Mouse (Mus musculus): Measurements from ENCODE around the gene Hist2h2ab. TPM values are rescaled to one million over a fixed set of nuclear protein-coding genes. Genes with fewer than 3 reads are reported as not detected.
"Not testable (repeated sequence)": the region's sequence is repeated elsewhere in the genome, so short reads cannot be mapped to it uniquely, and the experiment has no call there.

The Hist2h2ab gene
- total RNA-seq, 2 experiments from 2014 or later: 16.5 to 17.3 TPM

DNA sequence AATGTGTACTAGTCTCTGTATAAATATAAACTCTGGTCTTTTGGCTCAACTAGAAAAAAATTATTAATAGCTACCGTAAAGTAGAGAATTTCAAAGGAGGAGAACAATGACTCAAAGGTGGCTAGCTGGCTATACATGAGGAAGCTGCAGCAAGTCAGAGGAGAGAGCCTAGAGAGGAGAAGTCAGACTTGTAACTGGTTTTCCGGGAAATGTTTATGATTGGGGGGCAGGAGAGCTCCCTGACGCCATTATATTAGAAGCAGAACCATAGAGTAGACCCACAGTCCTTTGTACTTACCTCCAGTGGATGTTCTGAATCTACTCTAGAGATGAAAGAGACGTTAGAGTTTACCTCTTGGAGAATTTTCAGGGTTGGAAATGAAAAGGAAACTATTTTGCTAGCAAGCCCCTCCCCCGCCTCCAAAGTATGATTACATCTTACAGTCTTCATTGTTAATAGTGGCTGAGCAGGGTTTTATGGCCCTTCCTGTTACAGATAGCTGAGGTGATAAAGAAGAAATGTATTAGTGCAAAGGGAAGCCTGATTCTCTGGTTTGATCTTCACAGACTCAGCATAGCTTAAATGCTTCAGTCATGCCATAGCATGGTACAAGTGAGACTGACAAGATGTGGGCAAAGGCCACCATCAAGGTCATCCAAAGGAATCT, 36.4 kb downstream of the Hist2h2ab start:
- DNase-seq (ENCODE audit: low spot score in 2 of 2): no peak

DNA sequence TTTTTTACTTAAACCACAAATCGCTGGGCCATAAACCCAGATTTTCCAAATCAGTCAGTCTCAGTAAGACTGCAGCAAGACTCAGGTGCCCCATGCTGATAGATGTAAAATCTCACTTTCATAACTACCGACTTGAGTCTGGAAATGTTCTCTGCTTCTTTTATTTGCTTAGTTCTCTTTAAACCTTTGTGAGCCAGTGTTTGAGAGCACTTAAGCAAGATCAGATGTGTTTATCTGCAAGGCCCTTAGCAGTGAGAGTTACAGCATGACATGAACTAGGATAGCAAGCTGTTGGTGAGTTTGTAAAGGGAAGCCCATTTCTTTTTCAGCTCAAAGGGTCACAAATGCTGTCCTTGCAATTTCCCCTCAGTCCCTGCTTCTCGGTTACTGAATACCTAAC, 37.5 kb downstream of the Hist2h2ab start:
- no peak for DNase-seq (ENCODE audit: low spot score in 2 of 2)

DNA sequence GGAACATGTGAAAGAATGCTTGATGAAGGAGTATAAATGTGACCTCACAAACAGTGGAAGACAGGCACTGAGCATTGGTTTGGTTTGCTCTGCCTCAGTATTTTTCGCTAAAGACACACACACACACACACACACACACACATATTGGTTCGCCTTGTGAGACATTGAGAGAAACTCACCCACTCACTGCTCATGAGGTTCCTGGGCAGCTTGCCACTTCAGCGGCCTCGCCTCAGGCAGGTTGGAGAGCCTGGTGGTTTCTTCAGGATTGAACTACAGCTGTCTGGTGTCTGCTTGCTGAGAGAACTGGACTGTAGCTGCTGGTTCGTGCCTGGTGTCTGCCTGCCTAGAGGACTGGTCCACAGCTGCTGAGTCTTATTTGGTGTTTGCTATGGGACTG, 40.6 kb downstream of the Hist2h2ab start:
- DNase-seq (ENCODE audit: low spot score in 2 of 2): peak; percentile 17 to 34

- no peak for DNase-seq (ENCODE audit: low spot score in 2 of 2)
These were observed 42.0 kb downstream of the Hist2h2ab start for GRCm38 (mm10) chr3:96261623-96262022.

DNA sequence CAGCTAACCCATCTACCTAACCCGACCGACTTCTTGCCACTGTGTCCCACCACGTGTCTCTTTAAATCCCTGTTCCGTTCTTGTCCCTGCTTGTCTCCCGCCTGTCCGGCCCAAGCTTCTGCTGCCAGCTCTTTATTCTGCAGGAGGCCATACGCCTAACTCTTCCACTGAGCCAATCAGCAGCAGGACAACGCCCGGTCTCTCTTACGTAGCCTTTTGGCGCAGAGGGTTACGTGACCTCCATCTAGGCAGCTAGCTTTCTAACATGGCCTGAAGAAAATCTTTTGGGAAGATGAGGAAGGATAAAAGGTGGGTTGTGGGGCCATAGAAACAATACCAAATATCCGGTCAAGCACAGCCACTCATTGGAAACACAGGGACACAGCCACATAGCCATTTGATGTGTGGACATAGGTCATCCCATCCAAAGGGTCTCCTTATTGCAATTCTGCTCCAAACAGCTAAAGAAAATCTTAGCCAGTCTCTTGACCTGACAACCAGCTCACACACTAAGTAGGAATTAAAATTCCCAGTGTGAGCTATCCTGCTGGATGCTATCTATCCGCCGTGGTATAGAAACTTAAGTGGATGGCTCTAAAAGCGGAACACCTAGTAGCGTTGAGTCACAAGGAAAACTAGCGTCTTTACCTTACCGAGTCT, 42.7 kb downstream of the Hist2h2ab start:
- peak; percentile 77 to 87 for DNase-seq (ENCODE audit: low spot score in 2 of 2)

- DNase-seq (ENCODE audit: low spot score in 2 of 2): peak; percentile 96 to 97
These were observed 43.4 kb downstream of the Hist2h2ab start, which contains the start of gene Hist2h4 for GRCm38 (mm10) chr3:96262979-96263550. Hist2h4 (minus strand) TSS chr3:96263311.

DNA sequence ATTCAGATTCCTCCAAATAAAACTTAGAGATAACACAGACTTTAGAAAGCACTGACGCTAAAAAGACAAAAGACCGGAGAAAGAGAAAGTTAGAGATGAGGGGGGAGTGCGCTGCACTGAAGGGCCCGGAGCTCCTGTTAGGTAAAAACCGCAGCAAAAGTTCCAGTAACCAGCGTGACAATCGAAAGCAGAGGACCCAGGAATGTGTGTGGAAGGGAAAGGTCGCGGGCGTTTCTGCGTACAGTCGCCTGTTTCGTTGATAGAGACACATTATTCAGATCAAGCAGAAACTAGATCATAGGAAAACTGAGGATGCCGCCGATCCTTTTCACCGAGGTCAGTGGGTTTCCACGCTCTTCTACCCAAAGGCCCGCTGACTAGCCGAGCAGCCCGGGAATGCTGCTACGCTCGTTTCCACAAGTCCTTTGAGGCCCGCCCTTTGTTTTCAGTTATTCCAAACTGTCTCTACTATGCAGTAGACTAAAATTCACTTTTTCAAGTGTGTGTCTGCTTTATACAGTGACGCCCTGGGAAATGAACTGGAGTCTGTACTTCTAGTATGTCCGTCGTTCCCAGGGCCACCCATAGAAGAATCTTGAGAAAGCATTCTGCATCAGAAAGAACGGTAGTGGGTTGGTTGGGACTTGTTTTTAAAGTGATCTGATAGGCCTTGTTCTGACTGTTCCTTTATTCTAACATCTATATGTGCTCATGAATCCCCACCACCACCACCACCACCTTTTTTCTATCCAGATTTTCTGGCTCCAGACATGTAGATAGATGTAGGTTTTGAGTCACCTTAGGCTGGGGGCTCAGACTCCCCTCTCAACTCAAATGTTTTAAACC, 44.1 kb downstream of the Hist2h2ab start:
- peak; percentile 24 to 56 for DNase-seq (ENCODE audit: low spot score in 2 of 2)

GRCm38 (mm10) chr3:96264404-96264949, 44.8 kb downstream of the Hist2h2ab start:
- DNase-seq (ENCODE audit: low spot score in 2 of 2): no peak

- no peak for DNase-seq (ENCODE audit: low spot score in 2 of 2)
These were observed 46.6 kb downstream of the Hist2h2ab start for GRCm38 (mm10) chr3:96266132-96266710.

DNA sequence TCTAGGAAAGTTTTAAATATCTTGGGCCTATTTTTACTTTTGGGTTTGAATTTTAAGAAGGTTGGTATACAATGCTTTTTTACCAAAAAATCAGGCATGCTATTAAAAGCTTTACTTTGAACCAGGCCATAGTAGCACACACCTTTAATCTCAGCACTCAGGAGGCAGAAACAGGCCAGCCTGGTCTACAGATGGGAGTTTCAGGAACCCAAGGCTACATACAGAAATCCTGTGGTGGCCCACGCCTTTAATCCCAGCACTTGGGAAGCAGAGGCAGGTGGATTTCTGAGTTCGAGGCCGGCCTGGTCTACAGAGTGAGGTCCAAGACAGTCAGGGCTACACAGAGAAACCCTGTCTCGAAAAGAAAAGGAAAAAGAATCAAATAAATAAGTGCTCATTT, 47.9 kb downstream of the Hist2h2ab start:
- DNase-seq (ENCODE audit: low spot score in 2 of 2): no peak

DNA sequence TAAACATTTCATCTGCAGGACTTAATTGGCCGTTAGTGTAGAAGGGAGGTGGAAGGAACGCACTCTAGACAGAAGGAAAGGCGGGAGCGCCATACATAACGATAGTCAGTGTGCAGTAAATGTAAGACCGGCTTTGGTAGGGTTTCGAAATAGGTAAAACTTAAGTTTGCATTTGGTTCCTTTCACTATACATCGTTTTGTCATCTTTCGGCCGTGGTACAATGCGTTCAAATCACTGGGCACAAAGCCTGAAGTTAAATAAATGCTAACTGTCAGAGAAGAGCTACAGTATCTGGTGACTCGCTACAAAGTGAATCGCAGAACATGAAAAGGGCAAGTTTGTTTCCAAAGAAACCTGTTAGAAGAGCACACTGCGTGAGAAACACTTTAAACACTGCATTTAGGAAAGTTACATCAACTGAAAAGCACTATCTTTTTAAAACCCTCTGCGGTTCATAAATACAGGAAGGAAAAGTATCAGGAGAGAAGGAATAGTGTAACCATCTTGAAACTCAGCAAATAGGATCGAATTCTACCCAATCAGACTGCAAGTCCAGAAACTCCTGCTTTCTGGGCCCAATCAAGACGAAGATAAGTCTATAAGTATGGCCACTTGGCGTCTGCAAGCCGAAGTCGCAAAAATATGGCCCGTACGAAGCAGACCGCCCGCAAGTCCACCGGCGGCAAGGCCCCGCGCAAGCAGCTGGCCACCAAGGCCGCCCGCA, 48.5 kb downstream of the Hist2h2ab start, which contains the start of gene Hist2h3b:
Gene Hist2h3b, plus strand, starts transcription at position 604 of the 725 bp plus-strand sequence.
- peak; percentile 75 to 83 for DNase-seq (ENCODE audit: low spot score in 2 of 2)

- DNase-seq (ENCODE audit: low spot score in 2 of 2): not testable (repeated sequence)
These were observed 49.2 kb downstream of the Hist2h2ab start for GRCm38 (mm10) chr3:96268776-96269378.

Small RNAs within 50 kb of the gene (microRNA-seq; reads per million reads assigned to microRNA genes)
- 0 reads per million in 2 experiments for gene Gm44492
- gene Gm47311: 0 reads per million in 2 experiments
- gene Gm47313: 0 reads per million in 2 experiments

Other genes starting within 250 kb of the Hist2h2ab start
- 10 to 100 TPM; 73.6 to 81.9 TPM for gene Plekho1, start 223.9 kb upstream of the Hist2h2ab start, total RNA-seq (2021)
- 10 to 100 TPM; 46.4 to 46.7 TPM for gene Vps45, start 161.4 kb upstream of the Hist2h2ab start, total RNA-seq (2021)
- 10 to 100 TPM; 37.0 to 38.1 TPM for gene Otud7b, start 115.3 kb upstream of the Hist2h2ab start, total RNA-seq (2021)
- 1 to 10 TPM; 6.9 to 8.5 TPM for gene Mtmr11, start 57.9 kb upstream of the Hist2h2ab start, total RNA-seq (2021)
- 10 to 100 TPM; 48.6 to 50.3 TPM for gene Sf3b4, start 47.5 kb upstream of the Hist2h2ab start, total RNA-seq (2021)
- 100 to 1,000 TPM; 429 to 445 TPM for gene Sv2a, start 38.7 kb upstream of the Hist2h2ab start, total RNA-seq (2021)
- 10 to 100 TPM; 12.3 to 16.2 TPM for gene Bola1, start 156 bp upstream of the Hist2h2ab start, total RNA-seq (2021)
- gene Hist2h2ac, start 1.0 kb downstream of the Hist2h2ab start, total RNA-seq (2021): 10 to 100 TPM; 30.9 to 38.1 TPM
- gene Hist2h2be, start 1.3 kb downstream of the Hist2h2ab start, total RNA-seq (2021): 1 to 10 TPM; 5.3 to 6.8 TPM
- gene Hist2h3c2, start 19.3 kb downstream of the Hist2h2ab start, total RNA-seq (2021): 1 to 10 TPM; 3.8 to 4.1 TPM
- 100 to 1,000 TPM; 239 to 244 TPM for gene Hist2h2aa2, start 20.4 kb downstream of the Hist2h2ab start, total RNA-seq (2021)
- gene Hist2h2aa1, start 25.6 kb downstream of the Hist2h2ab start, total RNA-seq (2021): 1 to 10 TPM in 1 of 2 experiments, not detected in 1; 2.9 TPM
- not detected for gene Hist2h3c1, start 26.8 kb downstream of the Hist2h2ab start, total RNA-seq (2021)
- gene Hist2h4, start 43.4 kb downstream of the Hist2h2ab start, total RNA-seq (2021): 10 to 100 TPM; 36.9 to 40.6 TPM
- gene Hist2h3b, start 48.8 kb downstream of the Hist2h2ab start, total RNA-seq (2021): 10 to 100 TPM; 51.9 to 52.0 TPM
- 100 to 1,000 TPM; 210 to 215 TPM for gene Hist2h2bb, start 49.9 kb downstream of the Hist2h2ab start, total RNA-seq (2021)
- gene Fcgr1, start 74.1 kb downstream of the Hist2h2ab start, total RNA-seq (2021): 1 to 10 TPM; 2.6 to 2.8 TPM
- not detected for gene BC107364, start 232.4 kb downstream of the Hist2h2ab start, total RNA-seq (2021)